Mouse (Mus musculus): Measurements from ENCODE around the gene Fam163a. TPM values are rescaled to one million over a fixed set of nuclear protein-coding genes. Genes with fewer than 3 reads are reported as not detected.
"Not testable (repeated sequence)": the region's sequence is repeated elsewhere in the genome, so short reads cannot be mapped to it uniquely, and the experiment has no call there.

Gene Fam163a
- 0.02 and 0.07 TPM in 2 replicates for polyA plus RNA-seq (2012; rRNA removed)

DNA sequence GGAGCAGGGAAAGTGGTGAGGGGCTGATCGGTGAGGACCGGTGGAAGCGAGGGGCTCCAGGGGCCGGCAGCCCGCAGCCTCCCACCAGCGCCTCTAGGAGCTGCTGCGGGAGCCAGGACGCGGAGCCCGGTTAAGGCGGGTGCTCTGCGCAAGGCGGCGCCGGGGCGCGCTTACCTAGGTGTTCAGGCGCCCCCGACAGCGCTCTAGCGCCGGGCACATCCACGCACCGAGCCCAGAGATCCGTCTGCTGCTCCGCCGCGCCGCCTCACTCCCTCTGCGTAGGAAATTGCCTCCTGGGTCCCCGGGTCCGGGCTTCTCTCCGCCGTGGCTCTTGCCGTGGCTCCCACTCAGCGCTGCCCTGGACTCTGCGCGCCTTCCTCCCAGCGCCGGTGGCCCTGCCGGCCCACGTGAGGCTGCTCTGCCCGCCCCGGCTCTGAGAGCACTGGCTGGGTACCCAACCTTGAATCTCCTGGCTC, at the start of gene Fam163a:
Gene Fam163a (minus strand): TSS at position 371 of the 476 bp plus-strand sequence.
- Histone ChIP-seq H3K4me1 (ENCODE audit: control insufficient read depth, insufficient read depth, low read length) (peaks cover 5% of the 10 kb centered on the region), H3K27me3 (ENCODE audit: control insufficient read depth, insufficient read depth, low read length) (no peaks in the 10 kb centered on the region), H3K27ac (ENCODE audit: control insufficient read depth, insufficient read depth, low read depth, low read length) (no peak within 1 kb of the TSS), H3K4me3 (ENCODE audit: control insufficient read depth, low read depth, low read length) (no peak within 1 kb of the TSS; the same call in 1 of the 2 replicates), H3K36me3 (ENCODE audit: control insufficient read depth, insufficient read depth, low read length) (no peaks in the 10 kb centered on the region)
- TF ChIP-seq CTCF (IDR thresholded peaks at IDR 0.05; ENCODE audit: control insufficient read depth, insufficient read depth, insufficient replicate concordance, low read depth, low read length) (no peak), POLR2A (IDR thresholded peaks at IDR 0.05; ENCODE audit: control insufficient read depth, low read depth, low read length) (no peak)

GRCm38 (mm10) chr1:156251096-156251495, 46.3 kb upstream of the Fam163a start:
- not testable (repeated sequence) for H3K4me3 ChIP-seq (ENCODE audit: control insufficient read depth, low read depth, low read length); H3K4me1 ChIP-seq (ENCODE audit: control insufficient read depth, insufficient read depth, low read length); H3K27me3 ChIP-seq (ENCODE audit: control insufficient read depth, insufficient read depth, low read length)

GRCm38 (mm10) chr1:156247893-156248292, 43.1 kb upstream of the Fam163a start:
- no peaks in the 10 kb centered on the region for H3K27me3 ChIP-seq (ENCODE audit: control insufficient read depth, insufficient read depth, low read length)
- H3K4me3 ChIP-seq (ENCODE audit: control insufficient read depth, low read depth, low read length), result no peak overlapping the region
- H3K36me3 ChIP-seq (ENCODE audit: control insufficient read depth, insufficient read depth, low read length), result no peaks in the 10 kb centered on the region
- TF ChIP-seq CTCF (IDR thresholded peaks at IDR 0.05; ENCODE audit: control insufficient read depth, insufficient read depth, insufficient replicate concordance, low read depth, low read length) (no peak), POLR2A (IDR thresholded peaks at IDR 0.05; ENCODE audit: control insufficient read depth, low read depth, low read length) (no peak)
- no peaks in the 10 kb centered on the region for H3K4me1 ChIP-seq (ENCODE audit: control insufficient read depth, insufficient read depth, low read length)
- no peak overlapping the region for H3K27ac ChIP-seq (ENCODE audit: control insufficient read depth, insufficient read depth, low read depth, low read length)

More at GRCm38 (mm10) chr1:156251096-156251495, 46.3 kb upstream of the Fam163a start:
- not testable (repeated sequence) for H3K27ac ChIP-seq (ENCODE audit: control insufficient read depth, insufficient read depth, low read depth, low read length); H3K36me3 ChIP-seq (ENCODE audit: control insufficient read depth, insufficient read depth, low read length)

DNA sequence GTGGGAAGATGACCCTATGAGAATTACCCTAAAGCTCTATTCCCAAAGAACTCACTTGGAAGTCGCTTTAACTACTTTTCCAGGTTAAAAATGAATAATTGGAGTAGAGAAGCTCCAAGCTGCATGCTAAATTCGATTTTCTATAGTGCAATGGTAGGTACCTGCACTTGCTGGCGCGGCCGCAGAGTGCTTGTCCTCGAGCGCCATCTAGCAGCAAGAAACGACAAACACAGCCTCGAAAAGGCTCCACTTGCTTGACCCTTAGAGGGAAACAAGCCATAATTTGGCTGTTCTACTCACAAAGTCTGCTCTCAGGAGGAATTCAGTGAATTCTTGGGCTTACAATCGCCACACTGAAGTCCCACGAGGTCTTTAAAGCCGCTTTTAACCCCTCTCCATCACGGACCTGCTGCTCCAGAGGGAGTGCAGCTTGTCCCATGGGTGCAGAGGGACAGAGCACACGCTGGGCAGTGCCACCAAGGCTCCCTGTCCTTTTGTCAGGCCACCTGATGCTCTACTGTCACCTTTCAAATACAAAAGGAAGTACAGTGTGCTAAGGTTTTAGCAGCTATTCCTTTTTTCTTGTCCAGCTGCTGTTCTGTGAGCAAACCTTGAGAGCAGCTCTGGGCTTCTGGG, 37.0 kb upstream of the Fam163a start:
- H3K36me3 ChIP-seq (ENCODE audit: control insufficient read depth, insufficient read depth, low read length), result no peaks in the 10 kb centered on the region
- H3K4me1 ChIP-seq (ENCODE audit: control insufficient read depth, insufficient read depth, low read length), result no peaks in the 10 kb centered on the region; the same call in 1 of the 2 replicates
- H3K4me3 ChIP-seq (ENCODE audit: control insufficient read depth, low read depth, low read length), result no peak overlapping the region
- no peaks in the 10 kb centered on the region for H3K27me3 ChIP-seq (ENCODE audit: control insufficient read depth, insufficient read depth, low read length)
- H3K27ac ChIP-seq (ENCODE audit: control insufficient read depth, insufficient read depth, low read depth, low read length), result no peak overlapping the region
- no peak for TF ChIP-seq POLR2A (IDR thresholded peaks at IDR 0.05; ENCODE audit: control insufficient read depth, low read depth, low read length)
- peak; percentile 76; the same call in 1 of the 2 replicates for TF ChIP-seq CTCF (IDR thresholded peaks at IDR 0.05; ENCODE audit: control insufficient read depth, insufficient read depth, insufficient replicate concordance, low read depth, low read length)

- Histone ChIP-seq H3K27ac (ENCODE audit: control insufficient read depth, insufficient read depth, low read depth, low read length) (no peak overlapping the region), H3K4me3 (ENCODE audit: control insufficient read depth, low read depth, low read length) (no peak overlapping the region), H3K36me3 (ENCODE audit: control insufficient read depth, insufficient read depth, low read length) (no peaks in the 10 kb centered on the region), H3K4me1 (ENCODE audit: control insufficient read depth, insufficient read depth, low read length) (no peaks in the 10 kb centered on the region; the same call in 1 of the 2 replicates), H3K27me3 (ENCODE audit: control insufficient read depth, insufficient read depth, low read length) (no peaks in the 10 kb centered on the region)
- no peak for TF ChIP-seq POLR2A (IDR thresholded peaks at IDR 0.05; ENCODE audit: control insufficient read depth, low read depth, low read length)
- TF ChIP-seq CTCF (IDR thresholded peaks at IDR 0.05; ENCODE audit: control insufficient read depth, insufficient read depth, insufficient replicate concordance, low read depth, low read length), result no peak
Observed at GRCm38 (mm10) chr1:156241035-156241434, 36.2 kb upstream of the Fam163a start.

DNA sequence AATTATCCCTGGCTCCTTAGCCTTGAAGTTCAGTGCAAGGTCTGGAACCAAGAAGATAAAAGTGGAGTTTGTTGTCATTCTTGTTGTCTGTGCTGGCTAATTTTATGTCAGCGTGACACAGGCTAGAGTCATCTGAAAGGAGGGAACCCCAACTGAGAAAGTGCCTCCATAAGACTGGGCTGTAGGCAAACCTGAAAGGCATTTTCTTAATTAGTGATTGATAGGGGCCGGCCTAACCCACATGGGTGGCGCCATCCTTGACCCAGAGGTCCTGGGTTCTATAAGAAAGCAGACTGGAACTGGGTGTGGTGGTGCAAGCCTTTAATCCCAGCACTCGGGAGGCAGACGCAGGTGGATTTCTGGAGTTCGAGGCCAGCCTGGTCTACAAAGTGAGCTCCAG, 26.3 kb upstream of the Fam163a start:
- Histone ChIP-seq H3K36me3 (ENCODE audit: control insufficient read depth, insufficient read depth, low read length) (no peaks in the 10 kb centered on the region), H3K4me1 (ENCODE audit: control insufficient read depth, insufficient read depth, low read length) (no peaks in the 10 kb centered on the region), H3K27ac (ENCODE audit: control insufficient read depth, insufficient read depth, low read depth, low read length) (no peak overlapping the region), H3K27me3 (ENCODE audit: control insufficient read depth, insufficient read depth, low read length) (no peaks in the 10 kb centered on the region), H3K4me3 (ENCODE audit: control insufficient read depth, low read depth, low read length) (no peak overlapping the region)
- TF ChIP-seq POLR2A (IDR thresholded peaks at IDR 0.05; ENCODE audit: control insufficient read depth, low read depth, low read length), result no peak
- TF ChIP-seq CTCF (IDR thresholded peaks at IDR 0.05; ENCODE audit: control insufficient read depth, insufficient read depth, insufficient replicate concordance, low read depth, low read length), result no peak

GRCm38 (mm10) chr1:156230339-156231089, 25.7 kb upstream of the Fam163a start:
- Histone ChIP-seq H3K27ac (ENCODE audit: control insufficient read depth, insufficient read depth, low read depth, low read length) (no peak overlapping the region), H3K4me3 (ENCODE audit: control insufficient read depth, low read depth, low read length) (no peak overlapping the region), H3K4me1 (ENCODE audit: control insufficient read depth, insufficient read depth, low read length) (no peaks in the 10 kb centered on the region), H3K27me3 (ENCODE audit: control insufficient read depth, insufficient read depth, low read length) (no peaks in the 10 kb centered on the region), H3K36me3 (ENCODE audit: control insufficient read depth, insufficient read depth, low read length) (no peaks in the 10 kb centered on the region)
- TF ChIP-seq CTCF (IDR thresholded peaks at IDR 0.05; ENCODE audit: control insufficient read depth, insufficient read depth, insufficient replicate concordance, low read depth, low read length) (no peak), POLR2A (IDR thresholded peaks at IDR 0.05; ENCODE audit: control insufficient read depth, low read depth, low read length) (no peak)
